Mouse (Mus musculus) embryo, embryonic 9.5 days (tissue): ENCODE measurements at regions not wholly inside any gene's neighbourhood (a gene's known extent, or its start where the extent isn't known, plus 50 kb on each side); places are given as distances from the start of the nearest gene placed in this dataset.

ENCODE experiments used
- DNase-seq: peaks from one replicate; pipeline ENCODE4 v3.0.0-alpha.2; 2017; ENCODE audit errors: extremely low spot score

GRCm38 (mm10) chr19:52048378-52048978, 215.6 kb upstream of the Ins1 start:
- DNase-seq = no peak

GRCm38 (mm10) chr19:52068806-52069205, 195.3 kb upstream of the Ins1 start:
- no peak for DNase-seq

DNA sequence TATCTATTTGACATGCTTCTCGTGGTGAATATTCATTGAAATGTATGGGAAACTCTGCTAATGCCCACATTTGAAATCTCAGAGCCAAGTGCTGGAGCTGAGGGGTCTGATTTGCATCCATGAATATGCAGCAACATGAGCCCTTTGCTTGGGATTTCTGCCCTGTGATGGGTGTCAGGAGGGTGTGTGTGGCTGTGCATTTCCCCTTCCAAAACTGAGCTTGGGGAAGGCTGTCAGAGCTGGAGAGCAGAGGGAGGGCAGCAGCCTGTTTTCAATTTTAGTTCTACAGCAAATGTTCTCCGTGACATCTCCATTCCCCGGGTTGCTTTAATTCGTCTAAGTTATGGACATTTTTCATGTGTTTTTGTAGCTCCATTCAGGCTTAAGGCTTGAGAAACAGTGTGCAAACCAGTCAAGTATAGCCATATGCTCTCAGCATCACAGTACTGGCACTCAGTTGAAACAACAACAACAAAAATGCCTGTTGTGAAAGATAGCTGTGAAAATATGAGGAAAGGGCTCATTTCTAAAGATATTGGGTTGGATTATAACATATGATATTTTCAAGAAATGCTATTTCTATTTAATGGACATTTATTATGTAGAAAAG, 194.1 kb upstream of the Ins1 start:
- DNase-seq = no peak

- DNase-seq = no peak
Measured at GRCm38 (mm10) chr19:52071234-52071633, 192.9 kb upstream of the Ins1 start.

DNA sequence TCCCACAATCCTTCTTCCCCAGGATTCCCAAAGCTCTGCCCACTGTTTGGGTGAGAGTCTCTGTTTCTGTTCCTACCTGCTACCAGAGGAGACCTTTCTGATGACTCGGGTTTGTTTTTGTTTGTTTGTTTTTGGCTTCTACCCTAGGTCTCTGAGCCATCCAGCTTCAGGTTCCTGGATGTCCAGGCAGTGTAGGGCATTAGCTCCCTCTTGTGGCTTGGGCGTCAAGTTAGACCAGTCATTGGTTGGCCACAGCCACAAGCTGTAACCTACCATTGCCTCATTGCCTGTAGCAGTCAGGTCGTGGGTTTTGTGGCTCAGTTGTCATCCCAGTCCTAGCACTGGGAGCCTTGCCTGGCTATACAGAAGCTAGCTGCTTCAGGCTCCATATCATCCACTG, 185.1 kb upstream of the Ins1 start:
- DNase-seq = peak; percentile 29

- no peak for DNase-seq
Measured at GRCm38 (mm10) chr19:52112398-52112797, 151.7 kb upstream of the Ins1 start.
